Mouse (Mus musculus) lung, postnatal 10 days (tissue): ENCODE data around the gene Exoc3l.
"Not testable (repeated sequence)": the region's sequence is repeated elsewhere in the genome, so short reads cannot be mapped to it uniquely, and the experiment has no call there.

Source experiments
- DNase-seq: peaks from one replicate; pipeline ENCODE4 v3.0.0; 2021

Gene Exoc3l

GRCm38 (mm10) chr8:105312891-105313481 lies 17.1 kb upstream of the Exoc3l start:
- DNase-seq: no peak

GRCm38 (mm10) chr8:105311718-105312117 lies 15.8 kb upstream of the Exoc3l start:
- DNase-seq: no peak

GRCm38 (mm10) chr8:105310118-105310517 lies 14.2 kb upstream of the Exoc3l start:
- no peak for DNase-seq

- no peak for DNase-seq
Observed at GRCm38 (mm10) chr8:105309142-105309847, 13.4 kb upstream of the Exoc3l start.

- DNase-seq: no peak
Observed at GRCm38 (mm10) chr8:105308428-105308827, 12.5 kb upstream of the Exoc3l start.

- no peak for DNase-seq
Observed at GRCm38 (mm10) chr8:105307670-105308069, 11.8 kb upstream of the Exoc3l start.

GRCm38 (mm10) chr8:105306146-105306691 lies 10.3 kb upstream of the Exoc3l start:
- no peak for DNase-seq

GRCm38 (mm10) chr8:105305211-105306145 lies 9.6 kb upstream of the Exoc3l start, which contains the start of gene Elmo3:
Gene Elmo3, plus strand, starts transcription at chr8:105305601.
- peak; percentile 85 for DNase-seq

GRCm38 (mm10) chr8:105304325-105305210 lies 8.7 kb upstream of the Exoc3l start:
- no peak for DNase-seq

- no peak for DNase-seq
Observed at GRCm38 (mm10) chr8:105303874-105304273, 8.0 kb upstream of the Exoc3l start.

- no peak for DNase-seq
Observed at GRCm38 (mm10) chr8:105303396-105303795, 7.5 kb upstream of the Exoc3l start.

GRCm38 (mm10) chr8:105299962-105300361 lies 4.1 kb upstream of the Exoc3l start:
- no peak for DNase-seq

GRCm38 (mm10) chr8:105298351-105299252 lies 2.7 kb upstream of the Exoc3l start:
- DNase-seq: no peak

- peak; percentile 95 for DNase-seq
Observed at GRCm38 (mm10) chr8:105297511-105298192, 1.8 kb upstream of the Exoc3l start, which contains the start of gene E2f4. Gene E2f4, plus strand, starts transcription at chr8:105297663.

- DNase-seq: no peak
Observed at GRCm38 (mm10) chr8:105295256-105295655, 645 bp downstream of the Exoc3l start.

GRCm38 (mm10) chr8:105294776-105295175 lies 1.1 kb downstream of the Exoc3l start:
- no peak for DNase-seq

GRCm38 (mm10) chr8:105293405-105293804 lies 2.5 kb downstream of the Exoc3l start:
- DNase-seq: no peak

- no peak for DNase-seq
Observed at GRCm38 (mm10) chr8:105292471-105292870, 3.4 kb downstream of the Exoc3l start.

- not testable (repeated sequence) for DNase-seq
Observed at GRCm38 (mm10) chr8:105291802-105292201, 4.1 kb downstream of the Exoc3l start.

- DNase-seq: not testable (repeated sequence)
Observed at GRCm38 (mm10) chr8:105291364-105291763, 4.5 kb downstream of the Exoc3l start.
